Mouse (Mus musculus) yolk sac, embryonic 10.5 days (tissue): ENCODE measurements around the gene Zfp346.
"Not testable (repeated sequence)": the region's sequence is repeated elsewhere in the genome, so short reads cannot be mapped to it uniquely, and the experiment has no call there.

Experiments used
- DNase-seq: peaks from one replicate; pipeline ENCODE4 v3.0.0-alpha.2; 2017; ENCODE audit warnings: low spot score

Zfp346 gene

DNA sequence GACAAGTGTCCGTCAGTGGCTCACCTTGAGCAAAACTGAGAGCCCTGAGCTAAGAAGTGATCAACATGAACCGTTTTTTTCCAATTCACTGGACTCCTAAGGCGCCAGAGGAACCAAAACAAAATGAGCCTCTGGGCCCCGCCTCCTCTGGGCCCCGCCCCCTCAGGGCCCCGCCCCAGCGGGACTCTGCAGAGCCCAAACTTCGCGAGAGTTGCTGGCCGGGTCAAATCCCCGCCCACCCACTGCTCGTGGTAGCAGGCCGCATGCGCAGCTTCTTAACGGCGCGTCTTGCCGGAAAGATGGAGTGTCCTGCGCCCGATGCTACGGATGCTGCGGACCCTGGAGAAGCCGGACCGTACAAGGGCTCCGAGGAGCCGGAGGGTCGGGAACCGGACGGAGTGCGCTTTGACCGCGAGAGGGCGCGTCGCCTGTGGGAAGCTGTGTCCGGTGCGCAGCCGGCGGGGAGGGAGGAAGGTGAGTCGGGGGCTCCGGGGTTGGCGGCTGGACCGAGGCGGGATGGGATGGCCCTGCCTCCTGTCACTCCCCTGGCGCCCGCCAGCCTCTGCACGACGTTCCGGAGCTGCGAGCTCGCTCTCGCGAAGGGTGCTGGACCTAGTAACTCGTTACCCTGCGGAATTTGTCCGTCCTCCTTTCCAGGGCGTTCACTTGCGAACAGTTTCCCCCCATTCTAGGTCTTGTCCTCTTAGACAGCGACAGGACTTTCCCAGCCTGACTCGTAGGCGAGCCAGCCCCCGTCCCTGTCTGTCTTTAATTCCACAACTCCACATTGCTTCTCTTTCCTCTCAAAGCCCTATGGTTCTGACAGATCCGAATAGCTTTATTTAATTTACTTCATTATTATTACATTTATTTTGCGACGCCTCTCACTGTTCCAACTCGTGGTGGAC is at the start of gene Zfp346:
Gene Zfp346, plus strand, starts transcription at position 267 of the 908 bp plus-strand sequence.
- DNase-seq = peak; percentile 95

GRCm38 (mm10) chr13:55058042-55058441 is 47.1 kb upstream of the Zfp346 start:
- DNase-seq = no peak

GRCm38 (mm10) chr13:55063276-55063675 is 41.8 kb upstream of the Zfp346 start:
- no peak for DNase-seq

GRCm38 (mm10) chr13:55069719-55070118 is 35.4 kb upstream of the Zfp346 start:
- peak; percentile 40 for DNase-seq

DNA sequence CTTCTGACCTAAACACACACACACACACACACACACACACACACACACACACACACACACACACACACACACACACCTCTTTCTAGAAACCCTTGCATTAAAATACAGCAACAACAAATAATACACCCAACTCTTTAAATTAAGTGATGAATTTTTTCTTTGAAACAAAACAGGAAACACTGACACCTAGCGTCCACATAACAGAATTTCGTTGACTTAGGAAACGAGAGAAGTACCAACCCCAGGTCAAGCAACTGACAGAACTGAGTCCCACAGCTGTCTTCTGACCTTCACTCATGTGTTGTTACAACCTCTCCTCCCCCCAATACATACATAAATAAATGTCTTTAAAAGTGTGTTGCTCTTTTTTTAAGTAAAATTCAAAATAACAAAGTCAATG is 33.8 kb upstream of the Zfp346 start:
- DNase-seq = no peak

GRCm38 (mm10) chr13:55075597-55075996 is 29.5 kb upstream of the Zfp346 start:
- DNase-seq = no peak

- no peak for DNase-seq
Measured at GRCm38 (mm10) chr13:55092588-55092987, 12.5 kb upstream of the Zfp346 start.

DNA sequence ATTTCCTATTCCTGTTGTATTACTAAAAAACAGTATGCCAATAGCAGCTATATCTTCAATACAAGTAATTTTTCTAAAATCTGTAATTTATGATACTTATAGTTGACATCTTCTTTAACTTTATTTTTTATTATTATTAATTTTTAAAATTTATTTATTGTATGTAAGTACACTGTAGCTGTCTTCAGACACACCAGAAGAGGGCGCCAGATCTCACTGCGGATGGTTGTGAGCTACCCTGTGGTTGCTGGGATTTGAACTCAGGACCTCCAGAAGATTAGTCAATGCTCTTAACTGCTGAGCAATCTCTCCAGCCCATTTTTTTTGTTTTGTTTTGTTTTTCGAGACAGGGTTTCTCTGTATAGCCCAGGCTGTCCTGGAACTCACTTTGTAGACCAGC is 7.3 kb upstream of the Zfp346 start:
- DNase-seq = not testable (repeated sequence)

- DNase-seq = no peak
Measured at GRCm38 (mm10) chr13:55099066-55099725, 5.9 kb upstream of the Zfp346 start.

DNA sequence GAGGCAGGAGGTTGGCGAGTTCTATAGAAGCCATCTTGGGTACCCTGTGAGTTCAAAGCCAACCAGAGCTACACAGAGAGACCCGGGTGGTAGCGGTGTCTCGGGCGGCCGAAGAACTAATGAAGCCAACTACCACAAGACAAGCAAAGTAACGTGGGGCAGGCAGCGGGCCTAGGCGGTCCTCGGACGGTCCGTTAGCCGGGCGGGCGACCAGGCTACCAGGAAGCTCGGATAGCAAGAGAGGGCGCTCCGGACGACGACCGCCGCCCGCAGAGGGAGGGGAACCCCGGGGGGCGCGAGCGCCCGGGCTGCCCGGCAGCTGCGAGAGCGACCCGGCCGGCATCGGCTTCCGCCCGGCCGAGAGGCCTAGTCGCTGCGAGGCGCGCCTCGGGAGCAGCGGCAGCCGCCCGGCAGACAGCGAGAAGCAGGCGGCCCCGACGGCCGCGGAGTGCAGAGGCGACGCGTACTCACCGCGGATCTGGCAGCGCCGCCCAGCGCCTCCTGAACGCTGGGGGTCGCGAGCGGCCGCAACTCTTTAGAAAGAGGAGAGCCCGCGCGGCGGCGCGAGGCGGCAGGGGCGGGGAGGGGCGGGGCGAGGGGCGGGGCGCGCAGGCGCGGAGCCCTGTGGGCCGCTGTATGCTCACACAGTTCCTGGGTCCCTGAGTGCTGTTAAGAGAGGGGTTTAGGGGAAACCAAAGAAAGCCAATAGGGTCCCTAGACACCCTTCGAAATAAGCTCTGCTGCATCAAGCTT is 5.2 kb upstream of the Zfp346 start, which contains the start of gene Uimc1:
Gene Uimc1, minus strand, starts transcription at position 575 of the 753 bp plus-strand sequence.
- peak; percentile 89 for DNase-seq

GRCm38 (mm10) chr13:55101627-55102026 is 3.5 kb upstream of the Zfp346 start:
- DNase-seq = no peak

DNA sequence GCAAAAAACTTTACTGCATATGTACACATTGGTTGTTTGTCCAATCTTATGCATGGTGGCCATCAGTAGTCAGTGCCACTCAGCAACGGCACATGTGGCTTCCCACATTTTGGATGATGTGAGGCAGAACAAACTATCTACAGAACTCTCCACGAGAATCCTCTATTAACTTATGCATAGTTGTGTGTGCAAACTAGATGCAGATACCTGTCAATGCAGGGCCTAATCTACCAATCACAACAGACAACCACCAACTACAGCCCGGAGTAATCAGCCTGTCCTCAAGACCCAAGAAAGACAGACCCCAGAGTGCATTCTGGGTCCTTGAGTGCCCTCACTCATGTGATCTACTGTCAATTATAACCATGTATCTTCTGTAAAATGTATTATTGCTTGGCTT is 2.7 kb upstream of the Zfp346 start:
- DNase-seq = no peak

DNA sequence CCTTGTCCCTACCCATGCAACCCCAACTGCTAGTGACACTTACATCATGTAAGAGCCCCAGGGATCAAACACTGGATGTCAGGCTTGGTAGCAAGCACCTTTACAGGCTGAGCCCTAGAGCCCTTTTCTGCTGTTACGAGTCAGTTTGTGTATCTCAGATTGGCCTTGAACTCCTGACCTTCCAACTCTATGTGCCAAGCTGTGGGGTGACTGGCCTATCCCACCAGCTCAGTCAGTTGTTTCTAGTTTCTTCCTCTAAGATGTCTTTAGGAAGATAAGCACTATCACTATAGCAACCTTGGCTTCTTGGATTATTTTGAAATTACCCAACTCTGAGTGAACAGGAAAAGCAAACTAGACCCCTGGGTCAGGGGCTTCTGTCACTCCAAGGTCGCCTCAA is 1.8 kb upstream of the Zfp346 start:
- DNase-seq = no peak

DNA sequence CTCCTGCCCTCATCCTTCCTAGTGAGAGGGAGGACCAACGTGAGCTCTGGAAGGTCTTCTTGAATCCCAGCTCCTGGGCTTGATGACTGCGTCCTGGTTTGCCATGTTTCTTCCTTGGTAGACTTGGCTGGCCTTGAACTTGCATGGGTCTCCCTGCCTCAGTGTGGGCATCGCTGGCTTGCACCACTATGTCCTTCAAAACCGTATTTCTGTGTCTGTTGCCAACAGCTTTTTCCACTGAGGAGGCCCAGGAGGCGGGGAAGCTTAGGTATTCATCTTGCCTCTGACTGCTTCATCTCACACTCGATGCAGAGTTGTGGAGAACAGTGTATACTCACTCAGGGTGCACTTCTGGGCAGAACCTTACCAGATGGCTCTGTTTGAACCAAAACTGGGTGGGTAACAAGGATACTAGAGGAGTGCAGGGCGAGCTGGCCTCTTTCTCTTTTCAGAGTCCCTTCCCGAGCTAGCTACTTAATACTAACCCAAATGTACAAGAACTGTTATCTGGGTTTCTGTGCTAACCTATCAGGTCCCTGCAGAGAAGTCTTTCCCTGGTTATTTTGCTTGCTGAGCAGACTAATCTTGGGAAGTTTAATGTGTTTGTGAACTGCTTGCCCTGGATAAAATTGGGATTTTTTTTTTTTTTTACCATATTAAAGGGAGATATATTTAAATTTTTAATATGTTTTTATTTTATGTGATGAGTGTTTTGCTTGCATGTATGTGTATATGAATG is 1.0 kb downstream of the Zfp346 start:
- no peak for DNase-seq

- DNase-seq = no peak
Measured at GRCm38 (mm10) chr13:55107116-55107515, 2.0 kb downstream of the Zfp346 start.

DNA sequence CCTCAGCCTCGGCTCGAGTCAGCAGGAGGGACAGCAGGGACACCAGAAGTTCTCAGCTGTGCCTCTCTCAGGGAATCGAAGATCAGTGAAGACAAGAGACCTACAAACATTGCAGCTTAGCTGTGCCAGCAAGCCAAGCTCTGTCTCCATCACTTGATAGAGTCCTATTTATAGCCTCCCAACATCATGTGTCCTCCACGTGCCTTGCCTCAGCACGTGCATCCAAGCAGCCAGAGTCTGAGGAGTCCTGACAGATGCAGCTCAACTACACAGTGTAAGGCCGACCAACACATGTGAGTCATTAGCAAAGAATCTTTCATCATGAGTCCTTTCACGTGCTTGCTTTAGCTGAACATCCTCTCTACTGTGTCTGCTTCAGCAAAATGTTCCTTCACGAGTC is 2.6 kb downstream of the Zfp346 start:
- DNase-seq = no peak

DNA sequence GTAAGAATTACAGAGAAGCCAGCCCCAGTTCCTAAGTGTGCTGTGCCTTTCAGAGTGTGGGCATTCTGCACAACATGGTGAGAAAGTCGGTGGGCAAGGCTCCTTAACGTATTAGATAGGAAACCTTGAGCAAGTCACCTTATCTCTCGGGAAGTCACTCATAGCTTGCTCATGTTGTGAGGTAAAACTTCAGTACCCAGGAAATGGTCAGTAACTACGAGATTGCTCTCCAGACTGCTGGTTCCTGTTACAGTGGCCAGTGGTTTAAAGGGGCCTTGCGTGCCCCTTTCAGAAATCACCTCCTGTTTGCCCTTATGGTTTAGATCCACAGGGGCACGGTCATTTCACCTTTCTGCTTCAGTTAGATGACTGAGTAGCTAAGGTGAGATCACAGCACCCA is 9.3 kb downstream of the Zfp346 start:
- DNase-seq = no peak

- no peak for DNase-seq
Measured at GRCm38 (mm10) chr13:55124903-55125302, 19.8 kb downstream of the Zfp346 start.

DNA sequence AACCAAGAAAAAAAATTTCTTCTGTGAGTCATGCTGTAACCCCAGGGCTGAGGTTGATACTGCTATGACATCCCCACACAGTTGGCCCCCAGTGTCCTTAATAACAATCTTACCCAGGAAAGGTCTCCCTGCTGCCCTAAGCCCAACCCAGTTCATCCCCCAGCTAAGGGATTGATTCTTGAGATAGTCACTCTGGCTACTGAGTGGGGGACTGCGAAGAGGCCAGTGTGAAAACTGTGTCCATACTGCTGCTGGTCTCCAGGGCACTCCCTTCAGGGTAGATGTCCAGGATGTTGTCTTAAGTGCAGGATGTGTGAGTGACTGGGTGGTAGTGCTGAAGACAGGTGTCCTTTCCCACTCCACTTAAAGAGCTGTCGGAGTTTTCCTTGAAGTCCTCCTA is 28.3 kb downstream of the Zfp346 start, which contains the start of gene Gm17617:
Gene Gm17617, minus strand, starts transcription at position 101 of the 400 bp plus-strand sequence.
- no peak for DNase-seq

- no peak for DNase-seq
Measured at GRCm38 (mm10) chr13:55135382-55135781, 30.3 kb downstream of the Zfp346 start.

DNA sequence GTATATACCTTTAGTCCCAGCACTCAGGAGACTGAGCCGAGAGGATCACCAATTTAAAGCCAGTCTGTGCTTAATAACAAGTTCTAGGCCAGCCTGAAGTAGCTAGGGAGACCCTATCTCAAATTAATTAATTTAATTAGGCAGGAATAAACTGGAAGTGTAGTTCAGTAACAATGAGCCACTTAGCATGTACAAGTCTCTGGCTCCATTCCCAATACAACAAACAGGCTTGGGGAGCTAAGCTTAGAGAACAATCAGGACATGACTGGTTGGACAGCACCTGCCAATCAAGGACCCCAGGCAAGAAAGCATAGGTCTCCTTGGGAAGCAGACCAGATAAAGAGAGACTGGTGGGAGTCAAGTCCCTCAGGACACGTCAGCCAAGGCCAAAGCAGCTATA is 35.2 kb downstream of the Zfp346 start:
- no peak for DNase-seq
